Mouse (Mus musculus) forebrain, embryonic 11.5 days (tissue): ENCODE measurements around the gene Sufu. TPM values are rescaled to one million over a fixed set of nuclear protein-coding genes. Genes with fewer than 3 reads are reported as not detected.

ENCODE experiments used
- ATAC-seq: fragments of 200-750 bp; cut with Nextera tagmentation; replicated peaks from 2 replicates; pipeline ENCODE4 v1.8.0; 2017; ENCODE audit warnings: moderate TSS enrichment; ENCODE audit not compliant: low FRiP score
- DNase-seq: peaks from one replicate; pipeline ENCODE4 v3.0.0-alpha.2; 2017; ENCODE audit warnings: low spot score
- H3K27ac ChIP-seq: fragments of 300-500 bp; sonication (generic); 2 replicates; pipeline ENCODE4 v1.5.1; 2014; ENCODE audit warnings: low read depth, low read length
- H3K27me3 ChIP-seq: fragments of 300-500 bp; sonication (generic); 2 replicates; pipeline ENCODE4 v1.6.1; 2014; ENCODE audit warnings: mild to moderate bottlenecking, low read length, mixed read lengths; ENCODE audit not compliant: control insufficient read depth, insufficient read depth
- H3K36me3 ChIP-seq: fragments of 300-500 bp; sonication (generic); 2 replicates; pipeline ENCODE4 v1.6.1; 2014; ENCODE audit warnings: mild to moderate bottlenecking, low read length, moderate library complexity, mixed read lengths; ENCODE audit not compliant: control insufficient read depth, insufficient read depth
- H3K4me1 ChIP-seq: fragments of 300-500 bp; sonication (generic); replicated peaks from 2 replicates; pipeline ENCODE4 v1.6.1; 2014; ENCODE audit warnings: low read length, mixed read lengths; ENCODE audit not compliant: control insufficient read depth, insufficient read depth
- H3K4me2 ChIP-seq: fragments of 300-500 bp; sonication (generic); 2 replicates; pipeline ENCODE4 v1.6.1; 2014; ENCODE audit warnings: low read depth, mild to moderate bottlenecking, low read length, moderate library complexity, mixed read lengths; ENCODE audit not compliant: severe bottlenecking
- H3K4me3 ChIP-seq: fragments of 300-500 bp; sonication (generic); 2 replicates; pipeline ENCODE4 v1.5.1; 2014; ENCODE audit warnings: low read depth, low read length
- H3K9ac ChIP-seq: fragments of 300-500 bp; sonication (generic); 2 replicates; pipeline ENCODE4 v1.6.1; 2014; ENCODE audit warnings: low read length
- H3K9me3 ChIP-seq: fragments of 300-500 bp; sonication (generic); 2 replicates; pipeline ENCODE4 v1.6.1; 2016; ENCODE audit warnings: low read length, mixed read lengths; ENCODE audit not compliant: control insufficient read depth
- WGBS: fragments of 180-500 bp; shearing (Covaris S2); extraction: QIAGEN DNeasy Blood & Tissue Kit; methylation state at CpG from one replicate; pipeline ENCODE4 v1.1.7; 2014; 5-methylcytosine and 5-hydroxymethylcytosine counted together
- polyA plus RNA-seq: library from polyadenylated mRNA; unstranded; fragments of >200 nt; fragmentation: Nextera tagmentation; extraction: Ambion mirVana; gene quantifications from 2 replicates; pipeline ENCODE4 v1.2.1, GENCODE M21; 2014

Sufu gene
- polyA plus RNA-seq = 48.3 and 48.6 TPM in 2 replicates

DNA sequence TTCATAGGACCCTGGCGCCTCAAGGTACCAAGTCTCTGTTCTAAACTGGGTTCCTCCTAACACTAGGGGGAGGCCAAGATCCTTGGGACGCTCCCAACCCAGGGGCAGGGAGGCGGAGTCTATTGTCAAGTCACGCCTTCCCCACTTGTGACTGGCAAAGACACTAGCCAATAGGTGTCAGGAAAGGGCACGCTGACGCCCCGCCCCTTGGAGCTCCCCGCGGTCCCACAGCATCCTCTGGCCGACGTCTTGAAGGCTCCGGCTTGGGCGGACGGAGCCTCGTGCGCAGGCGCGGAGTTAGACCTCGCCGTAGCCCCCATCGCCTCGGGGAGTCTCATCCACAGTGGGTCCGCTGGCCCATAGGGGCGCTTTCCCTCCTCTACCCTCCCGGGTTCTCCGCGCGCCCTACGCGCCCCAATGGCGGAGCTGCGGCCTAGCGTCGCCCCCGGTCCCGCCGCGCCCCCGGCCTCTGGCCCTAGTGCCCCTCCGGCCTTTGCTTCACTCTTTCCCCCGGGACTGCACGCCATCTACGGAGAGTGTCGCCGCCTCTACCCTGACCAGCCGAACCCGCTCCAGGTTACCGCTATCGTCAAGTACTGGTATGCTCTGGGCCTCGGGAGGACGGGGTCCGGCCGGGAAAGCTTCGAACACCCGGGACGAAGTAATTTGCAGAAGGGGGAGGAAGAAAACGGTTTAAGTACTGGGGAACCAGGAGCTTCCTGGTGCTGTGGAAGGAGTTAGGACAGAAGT, at the start of gene Sufu:
Sufu (plus strand) TSS at position 211 of the 750 bp plus-strand sequence.
- under 1% methylated on average over 57 of the region's 57 CpGs for WGBS
- Histone ChIP-seq H3K4me1 (peaks cover 15% of the 10 kb centered on the region), H3K27me3 (no peaks in the 10 kb centered on the region), H3K9me3 (no peaks in the 10 kb centered on the region), H3K4me3 (peak within 1 kb of the TSS; percentile 87), H3K4me2 (peak within 1 kb of the TSS; percentile 81), H3K27ac (peak within 1 kb of the TSS; percentile 79), H3K36me3 (no peaks in the 10 kb centered on the region; the same call in 1 of the 2 replicates), H3K9ac (peak within 1 kb of the TSS; percentile 86)
- DNase-seq (peak; percentile 99), ATAC-seq (peak; percentile 90)

GRCm38 (mm10) chr19:46347146-46347545, 49.5 kb upstream of the Sufu start:
- H3K4me3 ChIP-seq = no peak overlapping the region
- H3K36me3 ChIP-seq = no peaks in the 10 kb centered on the region
- peaks cover 4% of the 10 kb centered on the region; the same call in 1 of the 2 replicates for H3K4me1 ChIP-seq
- no peak overlapping the region for H3K4me2 ChIP-seq
- H3K27me3 ChIP-seq = peaks cover 13% of the 10 kb centered on the region
- H3K9me3 ChIP-seq = no peaks in the 10 kb centered on the region
- 93% methylated on average over 1 of the region's 1 CpGs for WGBS
- no peak overlapping the region for H3K27ac ChIP-seq
- H3K9ac ChIP-seq = no peak overlapping the region
- DNase-seq (no peak), ATAC-seq (no peak)

- H3K4me3 ChIP-seq = peak overlapping the region; percentile 58
- peak overlapping the region; percentile 81 for H3K9ac ChIP-seq
- 32% methylated on average over 14 of the region's 14 CpGs for WGBS
- no peak for DNase-seq
- no peak for ATAC-seq
- H3K27me3 ChIP-seq = peaks cover 13% of the 10 kb centered on the region
- no peaks in the 10 kb centered on the region for H3K36me3 ChIP-seq
- H3K4me1 ChIP-seq = peaks cover 4% of the 10 kb centered on the region; the same call in 1 of the 2 replicates
- no peaks in the 10 kb centered on the region for H3K9me3 ChIP-seq
- peak overlapping the region; percentile 93 for H3K4me2 ChIP-seq
- no peak overlapping the region for H3K27ac ChIP-seq
Observed at GRCm38 (mm10) chr19:46347936-46348668, 48.6 kb upstream of the Sufu start.

- Histone ChIP-seq H3K9ac (peak overlapping the region; percentile 81), H3K4me1 (peaks cover 4% of the 10 kb centered on the region; the same call in 1 of the 2 replicates), H3K27ac (no peak overlapping the region), H3K4me2 (peak overlapping the region; percentile 93), H3K4me3 (peak overlapping the region; percentile 58), H3K27me3 (peaks cover 13% of the 10 kb centered on the region), H3K36me3 (no peaks in the 10 kb centered on the region), H3K9me3 (no peaks in the 10 kb centered on the region)
- ATAC-seq = peak; percentile 87
- WGBS = under 1% methylated on average over 78 of the region's 78 CpGs
- peak; percentile 86 for DNase-seq
Observed at GRCm38 (mm10) chr19:46348761-46349458, 47.8 kb upstream of the Sufu start.

- H3K4me3 ChIP-seq = peak overlapping the region; percentile 58
- WGBS = 35% methylated on average over 6 of the region's 6 CpGs
- H3K36me3 ChIP-seq = no peaks in the 10 kb centered on the region
- H3K27me3 ChIP-seq = peaks cover 13% of the 10 kb centered on the region
- ATAC-seq (no peak; the same call in 1 of the 2 replicates), DNase-seq (no peak)
- peak overlapping the region; percentile 81 for H3K9ac ChIP-seq
- peak overlapping the region; percentile 93 for H3K4me2 ChIP-seq
- no peaks in the 10 kb centered on the region for H3K9me3 ChIP-seq
- no peak overlapping the region for H3K27ac ChIP-seq
- peaks cover 4% of the 10 kb centered on the region; the same call in 1 of the 2 replicates for H3K4me1 ChIP-seq
Observed at GRCm38 (mm10) chr19:46349550-46349949, 47.1 kb upstream of the Sufu start.

- no peak for DNase-seq
- Histone ChIP-seq H3K4me2 (peak within 1 kb of the TSS; percentile 93), H3K4me1 (peaks cover 4% of the 10 kb centered on the region; the same call in 1 of the 2 replicates), H3K27me3 (peaks cover 13% of the 10 kb centered on the region), H3K9me3 (no peaks in the 10 kb centered on the region), H3K36me3 (no peaks in the 10 kb centered on the region), H3K9ac (peak within 1 kb of the TSS; percentile 81), H3K4me3 (peak within 1 kb of the TSS; percentile 58), H3K27ac (no peak within 1 kb of the TSS)
- WGBS = 69% methylated on average over 10 of the region's 10 CpGs
- no peak for ATAC-seq
Observed at GRCm38 (mm10) chr19:46350168-46350932, 46.3 kb upstream of the Sufu start, which contains the start of gene 2310034G01Rik. TSS of gene 2310034G01Rik (minus strand) at chr19:46350302.

- H3K4me3 ChIP-seq = peak overlapping the region; percentile 43
- H3K4me1 ChIP-seq = peaks cover 7% of the 10 kb centered on the region; the same call in 1 of the 2 replicates
- H3K9me3 ChIP-seq = no peaks in the 10 kb centered on the region
- DNase-seq (peak; percentile 94), ATAC-seq (peak; percentile 86)
- H3K4me2 ChIP-seq = peak overlapping the region; percentile 69
- WGBS = 1% methylated on average over 29 of the region's 29 CpGs
- peak overlapping the region; percentile 57 for H3K9ac ChIP-seq
- H3K36me3 ChIP-seq = no peaks in the 10 kb centered on the region
- no peak overlapping the region for H3K27ac ChIP-seq
- peaks cover 7% of the 10 kb centered on the region for H3K27me3 ChIP-seq
Observed at GRCm38 (mm10) chr19:46356701-46357138, 40.0 kb upstream of the Sufu start.
